8 mouse cellular contexts compared by ENCODE assay signal in the genomic region with DNA sequence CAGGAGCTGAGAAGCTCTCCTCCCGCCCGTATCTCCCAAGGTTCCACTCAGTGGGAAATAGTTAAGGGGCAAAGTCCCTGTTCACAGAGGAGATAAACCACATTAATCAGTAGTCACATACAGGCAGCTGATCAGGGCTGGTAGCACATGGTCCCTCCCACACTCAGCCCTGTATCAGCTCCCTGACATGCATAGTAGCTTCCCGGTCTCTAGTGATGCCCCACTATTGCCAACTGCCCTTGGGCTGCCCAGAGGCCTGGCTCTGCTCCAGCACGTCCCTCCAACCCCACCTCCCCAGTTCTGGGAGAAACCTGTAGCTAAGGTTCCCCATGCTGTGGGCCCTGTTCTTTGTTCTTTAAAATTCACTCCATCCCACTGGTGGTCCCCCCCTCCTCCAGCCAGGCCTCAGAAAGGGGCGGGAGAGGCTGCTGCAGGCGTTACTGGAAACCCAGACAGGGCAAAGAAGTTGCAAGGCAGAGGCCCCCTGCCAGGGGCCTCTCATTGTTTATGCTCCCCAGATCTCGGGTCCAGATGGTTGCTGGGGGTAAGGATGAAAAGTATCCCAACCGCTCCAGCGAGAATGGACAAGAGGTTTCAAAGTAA. TPM values are rescaled to one million over a fixed set of nuclear protein-coding genes. Genes with fewer than 3 reads are reported as not detected.
DNase-seq lines count a peak whose midpoint lies in the region; ATAC-seq and TF ChIP-seq lines count a peak whose summit lies in the region.

No protein-coding gene starts in this region.

- peaks cover 15% of the 10 kb centered on the region for H3K4me1 ChIP-seq in lung, embryonic 14.5 days (ENCODE audit: insufficient read depth)
- H3K4me1 ChIP-seq in brown adipose tissue, adult 24 weeks (ENCODE audit: control insufficient read depth, insufficient read depth, insufficient read length, low read length) = peaks cover 19% of the 10 kb centered on the region
- peaks cover 36% of the 10 kb centered on the region for H3K4me1 ChIP-seq in heart, embryonic 16.5 days (ENCODE audit: control insufficient read depth, insufficient read depth, low read length)
- peaks cover 40% of the 10 kb centered on the region for H3K4me1 ChIP-seq in liver, embryonic 11.5 days (replicated peaks; ENCODE audit: control insufficient read depth, insufficient read depth, low read length)

- H3K4me3 ChIP-seq in lung, embryonic 14.5 days (ENCODE audit: low read depth, low read length) = peak overlapping the region; percentile 89
- H3K4me3 ChIP-seq in brown adipose tissue, adult 24 weeks (ENCODE audit: insufficient read depth, low read depth, low read length) = peak overlapping the region; percentile 97
- peak overlapping the region; percentile 60 for H3K4me3 ChIP-seq in heart, embryonic 16.5 days (ENCODE audit: low read length)
- H3K4me3 ChIP-seq in liver, embryonic 11.5 days (ENCODE audit: low read depth, low read length) = peak overlapping the region; percentile 82

- peak overlapping the region; percentile 98 for H3K27ac ChIP-seq in lung, embryonic 14.5 days (ENCODE audit: low read depth)
- H3K27ac ChIP-seq in brown adipose tissue, adult 24 weeks (replicated peaks; ENCODE audit: low read depth, low read length) = peak overlapping the region; percentile 93
- H3K27ac ChIP-seq in heart, embryonic 16.5 days (ENCODE audit: low read length) = peak overlapping the region; percentile 59
- H3K27ac ChIP-seq in liver, embryonic 11.5 days (ENCODE audit: low read depth, low read length) = peak overlapping the region; percentile 89

- H3K9me3 ChIP-seq in lung, embryonic 14.5 days (ENCODE audit: low read depth, low read length) = no peaks in the 10 kb centered on the region
- H3K9me3 ChIP-seq in heart, embryonic 16.5 days (replicated peaks; ENCODE audit: control insufficient read depth, low read length) = no peaks in the 10 kb centered on the region
- no peaks in the 10 kb centered on the region for H3K9me3 ChIP-seq in liver, embryonic 11.5 days (ENCODE audit: control insufficient read depth, low read length)

- DNase-seq in lung, embryonic 14.5 days = peak; percentile 79
- no peak for DNase-seq in lung, adult 18-20 months
- peak; percentile 72 for DNase-seq in liver, embryonic 11.5 days (ENCODE audit: low spot score)
- peak; percentile 83 for DNase-seq in retina, postnatal 1 day
- DNase-seq in gastrocnemius, postnatal 4 days (ENCODE audit: low spot score in 2 of 2) = no peak

- WGBS in lung, embryonic 14.5 days = 3% methylated on average over 9 of the region's 9 CpGs
- WGBS in heart, embryonic 16.5 days = 16% methylated on average over 9 of the region's 9 CpGs
- WGBS in liver, embryonic 11.5 days = 5% methylated on average over 9 of the region's 9 CpGs

- ATAC-seq in lung, embryonic 14.5 days (ENCODE audit: insufficient read depth) = no peak
- ATAC-seq in heart, embryonic 16.5 days (replicated peaks; ENCODE audit: extremely low read depth, insufficient read depth, low FRiP score) = no peak
- ATAC-seq in liver, embryonic 11.5 days (replicated peaks; ENCODE audit: low FRiP score) = peak; percentile 81
- ATAC-seq in activated CD4-positive, CD25-positive, alpha-beta regulatory T cell, adult 4 months = no peak

- H3K9ac ChIP-seq in lung, embryonic 14.5 days = peak overlapping the region; percentile 93
- peak overlapping the region; percentile 70 for H3K9ac ChIP-seq in heart, embryonic 16.5 days (ENCODE audit: low read length)
- H3K9ac ChIP-seq in liver, embryonic 11.5 days (ENCODE audit: low read depth, low read length) = peak overlapping the region; percentile 78

- H3K27me3 ChIP-seq in lung, embryonic 14.5 days (ENCODE audit: insufficient read depth, low read length) = no peaks in the 10 kb centered on the region
- no peaks in the 10 kb centered on the region for H3K27me3 ChIP-seq in heart, embryonic 16.5 days (ENCODE audit: control insufficient read depth, insufficient read depth, low read length)
- no peaks in the 10 kb centered on the region for H3K27me3 ChIP-seq in liver, embryonic 11.5 days (replicated peaks; ENCODE audit: control insufficient read depth, insufficient read depth, low read length)

- peak overlapping the region; percentile 91 for H3K4me2 ChIP-seq in lung, embryonic 14.5 days
- peak overlapping the region; percentile 91 for H3K4me2 ChIP-seq in heart, embryonic 16.5 days (ENCODE audit: low read depth, low read length)
- peak overlapping the region; percentile 89 for H3K4me2 ChIP-seq in liver, embryonic 11.5 days

- H3K36me3 ChIP-seq in lung, embryonic 14.5 days (ENCODE audit: insufficient read depth) = peaks cover 13% of the 10 kb centered on the region
- H3K36me3 ChIP-seq in heart, embryonic 16.5 days (ENCODE audit: control insufficient read depth, insufficient read depth) = no peaks in the 10 kb centered on the region
- no peaks in the 10 kb centered on the region for H3K36me3 ChIP-seq in liver, embryonic 11.5 days (ENCODE audit: control insufficient read depth, insufficient read depth, low read length)

- no peak for TF ChIP-seq CTCF in lung, embryonic 14.5 days (IDR thresholded peaks at IDR 0.05; ENCODE audit: low read depth)

RNA-seq across cellular contexts. Expression of gene Cdc42ep4, which starts 1.8 kb away (rescaled TPM):
- 86.6 and 86.9 TPM in 2 replicates for polyA plus RNA-seq in lung, embryonic 14.5 days (2014; fragmentation: Nextera tagmentation; extraction: Ambion mirVana)
- 8.7 and 16.3 TPM in 2 replicates for polyA plus RNA-seq in brown adipose tissue, adult 24 weeks (2012; ENCODE audit: insufficient read depth, insufficient read length, missing spikeins)
- 25.1 and 30.2 TPM in 2 replicates for polyA plus RNA-seq in heart, embryonic 16.5 days (2015; fragmentation: Nextera tagmentation; extraction: Ambion mirVana)
- 26.0 and 29.5 TPM in 2 replicates for polyA plus RNA-seq in liver, embryonic 11.5 days (2014; fragmentation: Nextera tagmentation; extraction: Ambion mirVana)
- 10 to 100 TPM; 26.3 to 27.5 TPM for total RNA-seq in gastrocnemius, postnatal 4 days (2021)
- 1 to 10 TPM; 2.4 to 2.5 TPM for polyA plus RNA-seq in activated CD4-positive, CD25-positive, alpha-beta regulatory T cell, adult 4 months (2017; shearing (Covaris generic))

RNA-seq across cellular contexts. Expression of gene Cpsf4l, which starts 40.0 kb away (rescaled TPM):
- 0.35 and 0.59 TPM in 2 replicates for polyA plus RNA-seq in lung, embryonic 14.5 days (2014; fragmentation: Nextera tagmentation; extraction: Ambion mirVana)
- not detected in 2 replicates for polyA plus RNA-seq in brown adipose tissue, adult 24 weeks (2012; ENCODE audit: insufficient read depth, insufficient read length, missing spikeins)
- polyA plus RNA-seq in heart, embryonic 16.5 days (2015; fragmentation: Nextera tagmentation; extraction: Ambion mirVana) = 4.6 and 13.3 TPM in 2 replicates
- 0.18 and 0.29 TPM in 2 replicates for polyA plus RNA-seq in liver, embryonic 11.5 days (2014; fragmentation: Nextera tagmentation; extraction: Ambion mirVana)
- total RNA-seq in gastrocnemius, postnatal 4 days (2021) = not detected
- under 1 TPM in 1 of 2 experiments, not detected in 1; 0.45 TPM for polyA plus RNA-seq in activated CD4-positive, CD25-positive, alpha-beta regulatory T cell, adult 4 months (2017; shearing (Covaris generic))

Comparison
In these comparisons a context has a peak if more than half of its experiments do, and no peak if none do; other contexts are left out.
1. DNase-seq: peak in lung, embryonic 14.5 days (single experiment), liver, embryonic 11.5 days (single experiment) and retina, postnatal 1 day (single experiment); none in lung, adult 18-20 months (0 of 2) and gastrocnemius, postnatal 4 days (0 of 2).
2. Peak in every context shown above with its lines, with median percentiles within 50 percentile points of each other: H3K27ac ChIP-seq, H3K4me2 ChIP-seq, H3K4me3 ChIP-seq and H3K9ac ChIP-seq.